Mouse (Mus musculus): Measurements from ENCODE around the gene Lrrc4. TPM values are rescaled to one million over a fixed set of nuclear protein-coding genes. Genes with fewer than 3 reads are reported as not detected.

Gene Lrrc4
- 0.06 TPM in 1 of 2 replicates, not detected in the other for polyA plus RNA-seq (2012; ENCODE audit: insufficient read depth, low replicate concordance)

GRCm38 (mm10) chr6:28831011-28831853 lies at the start of gene Lrrc4:
Lrrc4 (minus strand) TSS chr6:28831747.
- Histone ChIP-seq H3K36me3 (replicated peaks; ENCODE audit: low read length) (peaks cover 24% of the 10 kb centered on the region), H3K4me1 (peaks cover 78% of the 10 kb centered on the region), H3K9me3 (no peaks in the 10 kb centered on the region), H3K27me3 (replicated peaks) (peaks cover 40% of the 10 kb centered on the region), H3K4me3 (replicated peaks) (peak within 1 kb of the TSS; percentile 93)
- no peak for TF ChIP-seq GATA1 (IDR thresholded peaks at IDR 0.05; ENCODE audit: borderline replicate concordance, low read length)
- no peak for TF ChIP-seq FLI1 (IDR thresholded peaks at IDR 0.05; ENCODE audit: low read length)

GRCm38 (mm10) chr6:28880909-28881308 lies 49.4 kb upstream of the Lrrc4 start:
- H3K4me1 ChIP-seq, result peaks cover 71% of the 10 kb centered on the region
- peaks cover 100% of the 10 kb centered on the region for H3K36me3 ChIP-seq (replicated peaks; ENCODE audit: low read length)
- H3K27me3 ChIP-seq (replicated peaks), result no peaks in the 10 kb centered on the region
- H3K4me3 ChIP-seq (replicated peaks), result no peak overlapping the region
- H3K9me3 ChIP-seq, result no peaks in the 10 kb centered on the region
- no peak for TF ChIP-seq FLI1 (IDR thresholded peaks at IDR 0.05; ENCODE audit: low read length)
- TF ChIP-seq GATA1 (IDR thresholded peaks at IDR 0.05; ENCODE audit: borderline replicate concordance, low read length), result no peak

GRCm38 (mm10) chr6:28879315-28879714 lies 47.8 kb upstream of the Lrrc4 start:
- Histone ChIP-seq H3K36me3 (replicated peaks; ENCODE audit: low read length) (peaks cover 100% of the 10 kb centered on the region), H3K27me3 (replicated peaks) (no peaks in the 10 kb centered on the region), H3K9me3 (no peaks in the 10 kb centered on the region), H3K4me3 (replicated peaks) (no peak overlapping the region), H3K4me1 (peaks cover 59% of the 10 kb centered on the region)
- TF ChIP-seq FLI1 (IDR thresholded peaks at IDR 0.05; ENCODE audit: low read length), result no peak
- TF ChIP-seq GATA1 (IDR thresholded peaks at IDR 0.05; ENCODE audit: borderline replicate concordance, low read length), result no peak

GRCm38 (mm10) chr6:28877945-28878666 lies 46.6 kb upstream of the Lrrc4 start:
- H3K27me3 ChIP-seq (replicated peaks), result no peaks in the 10 kb centered on the region
- H3K4me3 ChIP-seq (replicated peaks), result peak overlapping the region; percentile 35
- peaks cover 63% of the 10 kb centered on the region for H3K4me1 ChIP-seq
- H3K9me3 ChIP-seq, result no peaks in the 10 kb centered on the region
- TF ChIP-seq FLI1 (IDR thresholded peaks at IDR 0.05; ENCODE audit: low read length) (no peak), GATA1 (IDR thresholded peaks at IDR 0.05; ENCODE audit: borderline replicate concordance, low read length) (no peak)
- H3K36me3 ChIP-seq (replicated peaks; ENCODE audit: low read length), result peaks cover 100% of the 10 kb centered on the region

- Histone ChIP-seq H3K9me3 (no peaks in the 10 kb centered on the region), H3K36me3 (replicated peaks; ENCODE audit: low read length) (peaks cover 98% of the 10 kb centered on the region), H3K4me3 (replicated peaks) (no peak overlapping the region), H3K27me3 (replicated peaks) (no peaks in the 10 kb centered on the region), H3K4me1 (peaks cover 57% of the 10 kb centered on the region)
- TF ChIP-seq FLI1 (IDR thresholded peaks at IDR 0.05; ENCODE audit: low read length), result no peak
Measured at GRCm38 (mm10) chr6:28876492-28876891, 44.9 kb upstream of the Lrrc4 start.

GRCm38 (mm10) chr6:28875333-28875732 lies 43.8 kb upstream of the Lrrc4 start:
- Histone ChIP-seq H3K4me1 (peaks cover 53% of the 10 kb centered on the region), H3K9me3 (no peaks in the 10 kb centered on the region), H3K27me3 (replicated peaks) (no peaks in the 10 kb centered on the region), H3K4me3 (replicated peaks) (no peak overlapping the region), H3K36me3 (replicated peaks; ENCODE audit: low read length) (peaks cover 91% of the 10 kb centered on the region)
- no peak for TF ChIP-seq FLI1 (IDR thresholded peaks at IDR 0.05; ENCODE audit: low read length)
- no peak for TF ChIP-seq GATA1 (IDR thresholded peaks at IDR 0.05; ENCODE audit: borderline replicate concordance, low read length)

- no peak overlapping the region for H3K4me3 ChIP-seq (replicated peaks)
- peaks cover 85% of the 10 kb centered on the region for H3K36me3 ChIP-seq (replicated peaks; ENCODE audit: low read length)
- TF ChIP-seq GATA1 (IDR thresholded peaks at IDR 0.05; ENCODE audit: borderline replicate concordance, low read length) (no peak), FLI1 (IDR thresholded peaks at IDR 0.05; ENCODE audit: low read length) (no peak)
Measured at GRCm38 (mm10) chr6:28874759-28875158, 43.2 kb upstream of the Lrrc4 start.

GRCm38 (mm10) chr6:28874053-28874452 lies 42.5 kb upstream of the Lrrc4 start:
- Histone ChIP-seq H3K9me3 (no peaks in the 10 kb centered on the region), H3K4me1 (peaks cover 51% of the 10 kb centered on the region), H3K27me3 (replicated peaks) (no peaks in the 10 kb centered on the region), H3K36me3 (replicated peaks; ENCODE audit: low read length) (peaks cover 84% of the 10 kb centered on the region), H3K4me3 (replicated peaks) (no peak overlapping the region)
- TF ChIP-seq FLI1 (IDR thresholded peaks at IDR 0.05; ENCODE audit: low read length), result no peak
- TF ChIP-seq GATA1 (IDR thresholded peaks at IDR 0.05; ENCODE audit: borderline replicate concordance, low read length), result no peak

More at GRCm38 (mm10) chr6:28874759-28875158, 43.2 kb upstream of the Lrrc4 start:
- no peaks in the 10 kb centered on the region for H3K9me3 ChIP-seq
- peaks cover 51% of the 10 kb centered on the region for H3K4me1 ChIP-seq
- no peaks in the 10 kb centered on the region for H3K27me3 ChIP-seq (replicated peaks)

- TF ChIP-seq FLI1 (IDR thresholded peaks at IDR 0.05; ENCODE audit: low read length) (no peak), GATA1 (IDR thresholded peaks at IDR 0.05; ENCODE audit: borderline replicate concordance, low read length) (no peak)
- no peak overlapping the region for H3K4me3 ChIP-seq (replicated peaks)
- no peaks in the 10 kb centered on the region for H3K9me3 ChIP-seq
- peaks cover 69% of the 10 kb centered on the region for H3K36me3 ChIP-seq (replicated peaks; ENCODE audit: low read length)
- H3K27me3 ChIP-seq (replicated peaks), result no peaks in the 10 kb centered on the region
- H3K4me1 ChIP-seq, result peaks cover 51% of the 10 kb centered on the region
Measured at GRCm38 (mm10) chr6:28872421-28872795, 40.9 kb upstream of the Lrrc4 start.
